Mouse (Mus musculus) MEL (cell line): Measurements from ENCODE around the gene Ranbp3l.

Source experiments
- CTCF ChIP-seq, 3 experiments: IDR thresholded peaks in 2 of 3; conservative IDR thresholded peaks in 1 of 3; 2 replicates each; pipeline ENCODE4 v1.5.1; 2011 to 2012; ENCODE audit warnings: low read length in 3 of 3, low read depth in 2 of 3, mild to moderate bottlenecking in 2 of 3, improper control_type of control experiment in 1 of 3, inconsistent platforms in 1 of 3, mixed read lengths in 1 of 3, moderate library complexity in 1 of 3; ENCODE audit not compliant: control insufficient read depth in 1 of 3, insufficient read depth in 1 of 3, poor library complexity in 1 of 3, severe bottlenecking in 1 of 3
- POLR2AphosphoS5 ChIP-seq: IDR thresholded peaks from 2 replicates; pipeline ENCODE4 v1.6.1; 2012; ENCODE audit warnings: low read depth, borderline replicate concordance, mild to moderate bottlenecking, inconsistent platforms, low read length, moderate library complexity, mixed read lengths
- USF1 ChIP-seq: IDR thresholded peaks from 2 replicates; pipeline ENCODE4 v1.6.1; 2014; ENCODE audit warnings: low read depth, mild to moderate bottlenecking, inconsistent platforms, low read length, improper control_type of control experiment, moderate library complexity

DNA sequence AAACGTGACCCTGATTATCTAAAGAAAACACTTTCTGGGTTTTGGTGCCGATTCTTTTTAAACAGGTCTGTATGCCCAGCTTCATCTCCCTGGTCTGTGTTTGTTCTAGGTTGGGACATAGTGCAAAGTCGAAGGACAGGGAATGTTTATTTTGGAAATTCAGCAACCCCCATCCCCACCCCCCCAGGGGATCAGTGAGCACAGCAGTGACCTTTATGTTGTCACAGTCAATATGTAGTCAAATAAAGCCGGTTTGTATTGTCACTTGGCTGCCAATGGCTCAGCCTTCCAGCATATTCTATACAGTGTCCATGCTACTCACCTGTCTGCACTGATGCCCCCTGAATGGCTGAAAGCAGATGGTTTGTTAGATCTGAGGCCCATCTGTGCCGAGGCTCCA, 146.8 kb downstream of the Ranbp3l start:
- TF ChIP-seq CTCF (IDR thresholded peaks at IDR 0.05 in 2 of 3, conservative IDR thresholded peaks at IDR 0.05 in 1 of 3; ENCODE audit: control insufficient read depth in 1 of 3, insufficient read depth in 1 of 3, low read depth in 2 of 3, low read length in 3 of 3, poor library complexity in 1 of 3, severe bottlenecking in 1 of 3): no peak
- no peak for TF ChIP-seq POLR2AphosphoS5
- TF ChIP-seq USF1: no peak
